Mouse (Mus musculus) hematopoietic stem cell, adult 5-6 weeks (primary cell): ENCODE results near the gene Phb. TPM values are rescaled to one million over a fixed set of nuclear protein-coding genes. Genes with fewer than 3 reads are reported as not detected.

Experiments used
- ATAC-seq, 2 experiments: fragments of 125-278 bp in 1 of 2; replicated peaks in 1 of 2; 2 replicates each; pipeline ENCODE4 v1.8.0; 2016 to 2017; ENCODE audit warnings: inconsistent platforms in 2 of 2, mild to moderate bottlenecking in 2 of 2, moderate number of reproducible peaks in 2 of 2, low read depth in 1 of 2, moderate TSS enrichment in 1 of 2; ENCODE audit not compliant: low FRiP score in 2 of 2, poor library complexity in 2 of 2, severe bottlenecking in 2 of 2, insufficient read depth in 1 of 2, low TSS enrichment in 1 of 2
- total RNA-seq: library from RNA; stranded (forward); fragments of 172-1452, 232-1000 nt; gene quantifications from 2 replicates; pipeline ENCODE4 v1.2.3, GENCODE M21; 2017

Gene Phb
- total RNA-seq, 1 experiment from 2014 or later, result 76.0 TPM

DNA sequence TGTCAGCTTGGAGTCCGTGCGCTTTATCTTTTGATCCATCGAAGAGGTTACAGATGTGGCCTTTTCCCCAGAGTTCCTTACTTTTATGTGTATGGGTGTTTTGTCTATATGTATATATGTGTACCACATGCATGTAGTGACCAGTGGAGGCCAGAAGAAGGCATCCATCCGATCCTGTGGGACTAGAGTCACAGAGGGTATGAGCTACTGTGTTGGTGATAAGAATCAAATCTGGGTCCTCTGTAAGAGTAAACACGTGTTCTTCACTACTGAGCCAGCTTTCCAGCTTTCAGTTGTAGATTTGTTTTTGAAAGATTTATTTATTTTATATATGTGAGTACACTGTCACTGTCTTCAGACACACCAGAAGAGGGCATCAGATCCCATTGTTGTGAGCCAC is 61.2 kb downstream of the Phb start:
- no peak for ATAC-seq

DNA sequence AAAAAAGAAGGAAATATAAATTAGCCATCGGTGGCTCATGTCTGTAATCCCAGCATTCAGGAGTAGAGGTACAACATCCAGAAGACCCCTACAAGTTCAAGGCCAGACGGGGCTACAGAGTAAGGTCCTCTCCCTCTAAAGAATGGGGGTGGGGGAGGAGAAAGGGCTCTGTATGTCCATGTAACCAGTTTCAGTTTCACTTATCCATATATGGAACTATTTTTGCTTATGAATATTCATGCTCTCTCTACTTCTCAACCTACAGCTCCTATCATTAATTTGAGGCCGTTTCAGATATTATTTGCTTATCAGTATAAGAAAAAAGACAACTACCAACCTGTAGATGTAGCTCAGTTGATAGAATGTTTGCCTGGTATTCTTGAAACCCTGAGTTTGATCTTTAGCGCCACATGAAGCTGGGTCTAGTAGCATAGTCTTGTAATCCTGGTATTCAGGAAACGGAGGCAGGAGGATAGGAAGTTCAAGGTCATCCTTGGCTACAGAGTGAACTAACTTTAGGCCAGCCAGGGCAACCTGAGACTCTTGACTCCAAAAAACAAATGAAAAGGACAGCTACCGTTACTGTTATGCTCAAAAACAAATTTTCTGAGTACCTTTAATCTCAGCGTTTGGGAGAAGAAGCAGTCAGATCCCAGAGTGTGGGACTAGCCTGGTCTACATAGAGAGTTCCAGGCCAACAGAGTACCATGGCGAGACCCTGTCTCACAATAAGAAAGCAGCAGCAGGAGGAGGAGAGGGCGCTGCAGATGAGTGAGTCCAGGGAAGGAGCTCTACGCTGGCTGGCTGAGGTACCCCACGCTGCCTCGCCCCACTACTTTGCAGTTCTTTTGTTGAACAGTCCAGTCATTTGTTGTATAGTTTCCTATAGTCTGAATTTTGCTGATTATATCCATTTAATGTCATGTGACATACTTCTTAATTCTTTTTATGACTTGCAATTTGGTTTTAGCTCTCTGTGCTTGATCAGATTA is 62.5 kb downstream of the Phb start:
- peak; percentile 58 to 81; a peak in 3 of 4 replicates for ATAC-seq

Other genes starting within 250 kb of the Phb start
- gene Nxph3, start 152.4 kb upstream of the Phb start, total RNA-seq, result not detected in 2 replicates
- not detected in 2 replicates for gene Ngfr, start 79.2 kb upstream of the Phb start, total RNA-seq
- gene Zfp652, start 45.7 kb downstream of the Phb start, total RNA-seq, result 21.9 and 26.4 TPM in 2 replicates
- gene B130006D01Rik, start 56.6 kb downstream of the Phb start, total RNA-seq, result 1.6 and 1.7 TPM in 2 replicates
- gene Phospho1, start 157.5 kb downstream of the Phb start, total RNA-seq, result 3.9 and 4.8 TPM in 2 replicates
- gene Gngt2, start 170.3 kb downstream of the Phb start, total RNA-seq, result 12.0 and 33.3 TPM in 2 replicates
- 8.7 and 16.0 TPM in 2 replicates for gene Abi3, start 175.5 kb downstream of the Phb start, total RNA-seq
- gene B4galnt2, start 247.9 kb downstream of the Phb start, total RNA-seq, result 1.3 TPM in 1 of 2 replicates, not detected in the other